Mouse (Mus musculus) T-helper 1 cell (primary cell): ENCODE data around the gene Gstp2.
"Not testable (repeated sequence)": the region's sequence is repeated elsewhere in the genome, so short reads cannot be mapped to it uniquely, and the experiment has no call there.

Experiments used
- in situ Hi-C: fragments of 300-600 bp; cut with MboI, MseI; formaldehyde crosslinking; loops from one replicate; pipeline ENCODE4 v1.15.1; 2025; ENCODE audit warnings: high pct_unique_total_duplicates

Gstp2 gene

GRCm38 (mm10) chr19:4070756-4071155, 24.9 kb upstream of the Gstp2 start:
- in situ Hi-C loops: no loop called here

GRCm38 (mm10) chr19:4070311-4070710, 24.5 kb upstream of the Gstp2 start:
- in situ Hi-C loops: no loop called here

GRCm38 (mm10) chr19:4068717-4069410, 23.0 kb upstream of the Gstp2 start:
- in situ Hi-C loops: no loop called here

GRCm38 (mm10) chr19:4068242-4068641, 22.4 kb upstream of the Gstp2 start:
- in situ Hi-C loops: not testable (repeated sequence)

- in situ Hi-C loops: no loop called here
Measured at GRCm38 (mm10) chr19:4066877-4067276, 21.1 kb upstream of the Gstp2 start.

- in situ Hi-C loops: no loop called here
Measured at GRCm38 (mm10) chr19:4066280-4066679, 20.5 kb upstream of the Gstp2 start.

- in situ Hi-C loops: not testable (repeated sequence)
Measured at GRCm38 (mm10) chr19:4064501-4064900, 18.7 kb upstream of the Gstp2 start.

GRCm38 (mm10) chr19:4063357-4063756, 17.5 kb upstream of the Gstp2 start:
- in situ Hi-C loops: not testable (repeated sequence)

GRCm38 (mm10) chr19:4060899-4061465, 15.2 kb upstream of the Gstp2 start:
- in situ Hi-C loops: no loop called here

GRCm38 (mm10) chr19:4060044-4060898, 14.4 kb upstream of the Gstp2 start:
- in situ Hi-C loops: not testable (repeated sequence)

GRCm38 (mm10) chr19:4059069-4059740, 13.4 kb upstream of the Gstp2 start, which contains the start of gene Gstp3:
Gene Gstp3 (minus strand): TSS chr19:4059569.
- in situ Hi-C loops: no loop called here

- in situ Hi-C loops: no loop called here
Measured at GRCm38 (mm10) chr19:4058581-4058980, 12.8 kb upstream of the Gstp2 start.

GRCm38 (mm10) chr19:4057962-4058361, 12.1 kb upstream of the Gstp2 start:
- in situ Hi-C loops: no loop called here

GRCm38 (mm10) chr19:4057389-4057788, 11.6 kb upstream of the Gstp2 start:
- in situ Hi-C loops: no loop called here

GRCm38 (mm10) chr19:4056727-4057126, 10.9 kb upstream of the Gstp2 start:
- in situ Hi-C loops: no loop called here

GRCm38 (mm10) chr19:4055947-4056693, 10.3 kb upstream of the Gstp2 start:
- in situ Hi-C loops: no loop called here

- in situ Hi-C loops: no loop called here
Measured at GRCm38 (mm10) chr19:4055216-4055946, 9.6 kb upstream of the Gstp2 start.

- in situ Hi-C loops: loop anchor here (5.0 kb wide), 2 partner anchors 37 to 738 kb away; partner anchors contain the start of gene Rbm4
Measured at GRCm38 (mm10) chr19:4054613-4055012, 8.8 kb upstream of the Gstp2 start.

GRCm38 (mm10) chr19:4052516-4053030, 6.8 kb upstream of the Gstp2 start:
- in situ Hi-C loops: loop anchor here (5.0 kb wide), 2 partner anchors 35 to 740 kb away; partner anchors contain the start of gene Rbm4
